In genomic region chr15:101845971-101846403, GRCm38 (mm10) we compare ENCODE assay signal across 8 mouse cellular contexts. TPM values are rescaled to one million over a fixed set of nuclear protein-coding genes. Genes with fewer than 3 reads are reported as not detected.
DNase-seq lines count a peak whose midpoint lies in the region; ATAC-seq and TF ChIP-seq lines count a peak whose summit lies in the region.

No protein-coding gene starts in this region.

- no peaks in the 10 kb centered on the region for H3K36me3 ChIP-seq in CH12.LX (replicated peaks in 1 of 2; ENCODE audit: control insufficient read depth in 1 of 2, insufficient read depth in 1 of 2, low read length in 1 of 2)
- no peaks in the 10 kb centered on the region for H3K36me3 ChIP-seq in forebrain, embryonic 11.5 days (ENCODE audit: control insufficient read depth, insufficient read depth, low read length)

- H3K9ac ChIP-seq in CH12.LX (ENCODE audit: insufficient read depth, low read depth), result peak overlapping the region; percentile 14; the same call in 1 of the 2 replicates
- peak overlapping the region; percentile 77 for H3K9ac ChIP-seq in forebrain, embryonic 11.5 days (ENCODE audit: low read length)

- H3K9me3 ChIP-seq in CH12.LX (replicated peaks; ENCODE audit: low read length), result peaks cover under 1% of the 10 kb centered on the region
- H3K9me3 ChIP-seq in forebrain, embryonic 11.5 days (ENCODE audit: control insufficient read depth, low read length), result no peaks in the 10 kb centered on the region

- no peak for TF ChIP-seq RAD21 in CH12.LX (IDR thresholded peaks at IDR 0.05; ENCODE audit: low read depth, low read length)

- H3K4me2 ChIP-seq in CH12.LX (ENCODE audit: insufficient read depth, low read depth, poor library complexity, severe bottlenecking), result peak overlapping the region; percentile 27
- peak overlapping the region; percentile 68 for H3K4me2 ChIP-seq in forebrain, embryonic 11.5 days (ENCODE audit: low read depth, low read length, severe bottlenecking)

- H3K4me1 ChIP-seq in CH12.LX (ENCODE audit: control insufficient read depth in 1 of 2, insufficient read depth in 2 of 2), result no peaks in the 10 kb centered on the region
- no peaks in the 10 kb centered on the region; the same call in 1 of the 2 replicates for H3K4me1 ChIP-seq in forebrain, embryonic 11.5 days (replicated peaks; ENCODE audit: control insufficient read depth, insufficient read depth, low read length)

- dilution Hi-C loops in CH12.LX (cut with MboI; ENCODE audit: extremely low pct_ligation_motif_present, extremely low pct_unique_long_range_greater_than_20kb, low sequenced_read_pairs), result no loop called here

- no peak for DNase-seq in CH12.LX (ENCODE audit: extremely low read depth)
- DNase-seq in adrenal gland, postnatal 10 days, result peak; percentile 65
- peak; percentile 79 for DNase-seq in forebrain, embryonic 11.5 days (ENCODE audit: low spot score)
- DNase-seq in induced T-regulatory cell, adult 2 months (ENCODE audit: low read depth), result peak; percentile 46
- DNase-seq in left cerebral cortex, adult 8-10 months (ENCODE audit: low spot score in 2 of 2), result peak; percentile 37 to 53
- DNase-seq in lung, postnatal 36 days, result peak; percentile 21
- peak; percentile 63 to 64 for DNase-seq in right cerebral cortex, adult 2 months (ENCODE audit: low spot score in 2 of 2)
- no peak for DNase-seq in gastrocnemius, postnatal 4 days (ENCODE audit: low spot score in 2 of 2)

- in situ Hi-C loops in CH12.LX (cut with MboI; ENCODE audit: low pct_ligation_motif_present, low pct_unique_long_range_greater_than_20kb, low sequenced_read_pairs), result loop anchor here (10.0 kb wide), 1 partner anchor 129 kb away; no protein-coding TSS in a partner anchor

- H3K4me3 ChIP-seq in CH12.LX (replicated peaks in 1 of 3; ENCODE audit: low read depth in 2 of 3, low read length in 2 of 3, poor library complexity in 1 of 3), result peak overlapping the region in 1 of 3 experiments; percentile 47
- H3K4me3 ChIP-seq in forebrain, embryonic 11.5 days (ENCODE audit: low read depth, low read length), result peak overlapping the region; percentile 52

- TF ChIP-seq CTCF in CH12.LX (conservative IDR thresholded peaks at IDR 0.05 in 1 of 2, IDR thresholded peaks at IDR 0.05 in 1 of 2; ENCODE audit: low read depth in 2 of 2, low read length in 2 of 2), result no peak

- under 1% methylated on average over 36 of the region's 37 CpGs for whole genome bisulfite sequencing in forebrain, embryonic 11.5 days

- no peak overlapping the region for H3K27ac ChIP-seq in CH12.LX (ENCODE audit: insufficient read depth, low read depth)
- H3K27ac ChIP-seq in forebrain, embryonic 11.5 days (ENCODE audit: low read depth, low read length), result no peak overlapping the region

- H3K79me2 ChIP-seq in CH12.LX (replicated peaks; ENCODE audit: control insufficient read depth, extremely low read depth, insufficient read depth, poor library complexity, severe bottlenecking), result no peaks in the 10 kb centered on the region

- ATAC-seq in forebrain, embryonic 11.5 days (replicated peaks; ENCODE audit: low FRiP score), result peak; percentile 80

- TF ChIP-seq EP300 in CH12.LX (IDR thresholded peaks at IDR 0.05; ENCODE audit: low read length), result no peak

- peaks cover 92% of the 10 kb centered on the region for H3K27me3 ChIP-seq in CH12.LX (replicated peaks)
- no peaks in the 10 kb centered on the region for H3K27me3 ChIP-seq in forebrain, embryonic 11.5 days (ENCODE audit: control insufficient read depth, insufficient read depth, low read length)

- TF ChIP-seq POLR2A in CH12.LX (IDR thresholded peaks at IDR 0.05; ENCODE audit: low read depth, low read length), result no peak

TF ChIP-seq in CH12.LX, 34 proteins besides CTCF, POLR2A, EP300 and RAD21:
- TF ChIP-seq ZKSCAN1 (IDR thresholded peaks at IDR 0.05; ENCODE audit: borderline replicate concordance, low read depth, low read length), result no peak
- TF ChIP-seq UBTF (IDR thresholded peaks at IDR 0.05; ENCODE audit: low read depth, low read length), result peak; percentile 73; the same call in 1 of the 2 replicates

RNA-seq across cellular contexts. Expression of gene Krt1, which starts 4.6 kb away (rescaled TPM):
- not detected in 2 replicates for total RNA-seq in CH12.LX (2012; rRNA removed)
- not detected in 2 replicates for total RNA-seq in CH12.LX (2014; rRNA removed)
- not detected in 2 replicates for polyA plus RNA-seq in CH12.LX (2012; ENCODE audit: insufficient read length, low read depth)
- total RNA-seq in adrenal gland, postnatal 10 days (2021), result under 1 TPM; 0.18 to 0.51 TPM
- polyA plus RNA-seq in forebrain, embryonic 11.5 days (2014; fragmentation: Nextera tagmentation; extraction: Ambion mirVana), result 2.6 TPM in 2 replicates
- 1 to 10 TPM; 1.7 to 3.3 (median 2.6) TPM for total RNA-seq in left cerebral cortex, adult 8-10 months (2022)
- total RNA-seq in gastrocnemius, postnatal 4 days (2021), result 1 to 10 TPM in 1 of 2 experiments, under 1 TPM in 1; 0.81 to 3.1 TPM

RNA-seq across cellular contexts. Expression of gene Krt77, which starts 23.5 kb away (rescaled TPM):
- total RNA-seq in CH12.LX (2012; rRNA removed), result not detected in 2 replicates
- total RNA-seq in CH12.LX (2014; rRNA removed), result not detected in 2 replicates
- polyA plus RNA-seq in CH12.LX (2012; ENCODE audit: insufficient read length, low read depth), result not detected in 2 replicates
- total RNA-seq in adrenal gland, postnatal 10 days (2021), result not detected
- not detected in 2 replicates for polyA plus RNA-seq in forebrain, embryonic 11.5 days (2014; fragmentation: Nextera tagmentation; extraction: Ambion mirVana)
- total RNA-seq in left cerebral cortex, adult 8-10 months (2022), result 10 to 100 TPM in 2 of 4 experiments, 1 to 10 TPM in 2; 7.2 to 11.8 (median 10.0) TPM
- not detected for total RNA-seq in gastrocnemius, postnatal 4 days (2021)

RNA-seq across cellular contexts. Expression of gene Krt2, which starts 28.0 kb away (rescaled TPM):
- total RNA-seq in CH12.LX (2012; rRNA removed), result not detected in 2 replicates
- total RNA-seq in CH12.LX (2014; rRNA removed), result not detected in 2 replicates
- not detected in 2 replicates for polyA plus RNA-seq in CH12.LX (2012; ENCODE audit: insufficient read length, low read depth)
- total RNA-seq in adrenal gland, postnatal 10 days (2021), result not detected
- not detected in 2 replicates for polyA plus RNA-seq in forebrain, embryonic 11.5 days (2014; fragmentation: Nextera tagmentation; extraction: Ambion mirVana)
- under 1 TPM; 0.17 to 0.82 (median 0.39) TPM for total RNA-seq in left cerebral cortex, adult 8-10 months (2022)
- not detected for total RNA-seq in gastrocnemius, postnatal 4 days (2021)

RNA-seq across cellular contexts. Expression of gene Krt73, which starts 43.8 kb away (rescaled TPM):
- not detected in 2 replicates for total RNA-seq in CH12.LX (2012; rRNA removed)
- total RNA-seq in CH12.LX (2014; rRNA removed), result not detected in 2 replicates
- not detected in 2 replicates for polyA plus RNA-seq in CH12.LX (2012; ENCODE audit: insufficient read length, low read depth)
- not detected for total RNA-seq in adrenal gland, postnatal 10 days (2021)
- polyA plus RNA-seq in forebrain, embryonic 11.5 days (2014; fragmentation: Nextera tagmentation; extraction: Ambion mirVana), result 0.12 TPM in 1 of 2 replicates, not detected in the other
- 1 to 10 TPM in 3 of 4 experiments, under 1 TPM in 1; 0.76 to 1.4 (median 1.1) TPM for total RNA-seq in left cerebral cortex, adult 8-10 months (2022)
- under 1 TPM in 1 of 2 experiments, not detected in 1; 0.21 TPM for total RNA-seq in gastrocnemius, postnatal 4 days (2021)

RNA-seq across cellular contexts. Expression of gene Krt76, which starts 46.7 kb away (rescaled TPM):
- total RNA-seq in CH12.LX (2012; rRNA removed), result not detected in 2 replicates
- not detected in 2 replicates for total RNA-seq in CH12.LX (2014; rRNA removed)
- polyA plus RNA-seq in CH12.LX (2012; ENCODE audit: insufficient read length, low read depth), result not detected in 2 replicates
- total RNA-seq in adrenal gland, postnatal 10 days (2021), result not detected
- polyA plus RNA-seq in forebrain, embryonic 11.5 days (2014; fragmentation: Nextera tagmentation; extraction: Ambion mirVana), result not detected in 2 replicates
- total RNA-seq in left cerebral cortex, adult 8-10 months (2022), result not detected
- total RNA-seq in gastrocnemius, postnatal 4 days (2021), result not detected

Comparison
In these comparisons a context has a peak if more than half of its experiments do, and no peak if none do; other contexts are left out.
1. DNase-seq: peak in adrenal gland, postnatal 10 days (single experiment), forebrain, embryonic 11.5 days (single experiment), induced T-regulatory cell, adult 2 months (single experiment), left cerebral cortex, adult 8-10 months (2 of 2), lung, postnatal 36 days (single experiment) and right cerebral cortex, adult 2 months (2 of 2); none in CH12.LX (single experiment) and gastrocnemius, postnatal 4 days (0 of 2).
2. RNA of gene Krt77, which starts 23.5 kb away (total RNA-seq): 7.2 to 11.8 TPM in left cerebral cortex, adult 8-10 months; not detected in adrenal gland, postnatal 10 days, not detected in gastrocnemius, postnatal 4 days and not detected in CH12.LX; every median in the first group is over 4 times any median in the second.